Mouse (Mus musculus) liver, embryonic 15.5 days (tissue): ENCODE data around the gene Ass1. TPM values are rescaled to one million over a fixed set of nuclear protein-coding genes. Genes with fewer than 3 reads are reported as not detected.

ENCODE experiments used
- ATAC-seq: fragments of 200-750 bp; cut with Nextera tagmentation; 2 replicates; pipeline ENCODE4 v1.8.0; 2017; ENCODE audit warnings: moderate number of reproducible peaks, mild to moderate bottlenecking, moderate library complexity; ENCODE audit not compliant: insufficient read depth
- H3K27ac ChIP-seq: fragments of 300-500 bp; sonication (generic); replicated peaks from 2 replicates; pipeline ENCODE4 v1.5.1; 2015; ENCODE audit warnings: mild to moderate bottlenecking, inconsistent platforms
- H3K27me3 ChIP-seq: fragments of 300-500 bp; sonication (generic); 2 replicates; pipeline ENCODE4 v1.6.1; 2015; ENCODE audit warnings: mild to moderate bottlenecking, inconsistent platforms
- H3K36me3 ChIP-seq: fragments of 300-500 bp; sonication (generic); replicated peaks from 2 replicates; pipeline ENCODE4 v1.6.1; 2015; ENCODE audit warnings: moderate library complexity, mild to moderate bottlenecking, inconsistent platforms
- H3K4me1 ChIP-seq: fragments of 300-500 bp; sonication (generic); replicated peaks from 2 replicates; pipeline ENCODE4 v1.6.1; 2015; ENCODE audit warnings: inconsistent platforms
- H3K4me2 ChIP-seq: fragments of 300-500 bp; sonication (generic); 2 replicates; pipeline ENCODE4 v1.6.1; 2015; ENCODE audit warnings: moderate library complexity, mild to moderate bottlenecking, inconsistent platforms
- H3K4me3 ChIP-seq: fragments of 300-500 bp; sonication (generic); replicated peaks from 2 replicates; pipeline ENCODE4 v1.5.1; 2015; ENCODE audit warnings: mild to moderate bottlenecking, inconsistent platforms
- H3K9ac ChIP-seq: fragments of 300-500 bp; sonication (generic); 2 replicates; pipeline ENCODE4 v1.6.1; 2015; ENCODE audit warnings: moderate library complexity, mild to moderate bottlenecking, inconsistent platforms
- H3K9me3 ChIP-seq: fragments of 300-500 bp; sonication (generic); replicated peaks from 2 replicates; pipeline ENCODE4 v1.6.1; 2016; ENCODE audit warnings: inconsistent platforms
- WGBS: fragments of 180-500 bp; shearing (Covaris S2); methylation state at CpG from one replicate; pipeline ENCODE4 v1.1.7; 2015; ENCODE audit warnings: mixed read lengths; ENCODE audit not compliant: insufficient replicate concordance; 5-methylcytosine and 5-hydroxymethylcytosine counted together
- polyA plus RNA-seq: library from polyadenylated mRNA; unstranded; fragments of >200 nt; fragmentation: Nextera tagmentation; extraction: Ambion mirVana; gene quantifications from 2 replicates; pipeline ENCODE4 v1.2.1, GENCODE M21; 2015

Gene Ass1
- polyA plus RNA-seq, 1 experiment from 2014 or later: 232 TPM

- no peak for ATAC-seq
- Histone ChIP-seq H3K4me1 (no peaks in the 10 kb centered on the region), H3K27me3 (no peaks in the 10 kb centered on the region), H3K4me3 (no peak overlapping the region), H3K9me3 (no peaks in the 10 kb centered on the region), H3K36me3 (peaks cover 27% of the 10 kb centered on the region), H3K4me2 (no peak overlapping the region), H3K27ac (no peak overlapping the region), H3K9ac (no peak overlapping the region)
- 67% methylated on average over 20 of the region's 20 CpGs for WGBS
These were observed 31.6 kb downstream of the Ass1 start for GRCm38 (mm10) chr2:31501448-31502130.

GRCm38 (mm10) chr2:31502616-31503522, 32.9 kb downstream of the Ass1 start:
- no peak overlapping the region for H3K4me2 ChIP-seq
- no peak overlapping the region for H3K27ac ChIP-seq
- ATAC-seq: no peak
- 52% methylated on average over 15 of the region's 15 CpGs for WGBS
- H3K9ac ChIP-seq: no peak overlapping the region
- H3K9me3 ChIP-seq: no peaks in the 10 kb centered on the region
- no peaks in the 10 kb centered on the region for H3K27me3 ChIP-seq
- no peak overlapping the region for H3K4me3 ChIP-seq
- H3K36me3 ChIP-seq: peaks cover 22% of the 10 kb centered on the region
- no peaks in the 10 kb centered on the region for H3K4me1 ChIP-seq

- H3K9ac ChIP-seq: no peak overlapping the region
- H3K4me2 ChIP-seq: no peak overlapping the region
- no peaks in the 10 kb centered on the region for H3K9me3 ChIP-seq
- WGBS: 75% methylated on average over 11 of the region's 11 CpGs
- H3K27me3 ChIP-seq: no peaks in the 10 kb centered on the region
- no peak overlapping the region for H3K27ac ChIP-seq
- no peak overlapping the region for H3K4me3 ChIP-seq
- peaks cover 16% of the 10 kb centered on the region for H3K36me3 ChIP-seq
- ATAC-seq: no peak
- H3K4me1 ChIP-seq: no peaks in the 10 kb centered on the region
These were observed 35.5 kb downstream of the Ass1 start for GRCm38 (mm10) chr2:31505472-31505871.

- Histone ChIP-seq H3K4me1 (no peaks in the 10 kb centered on the region), H3K27me3 (no peaks in the 10 kb centered on the region), H3K36me3 (peaks cover 27% of the 10 kb centered on the region), H3K9ac (no peak overlapping the region), H3K4me2 (no peak overlapping the region), H3K27ac (no peak overlapping the region), H3K9me3 (no peaks in the 10 kb centered on the region), H3K4me3 (no peak overlapping the region)
- ATAC-seq: no peak
- 80% methylated on average over 6 of the region's 6 CpGs for WGBS
These were observed 38.8 kb downstream of the Ass1 start for GRCm38 (mm10) chr2:31508851-31509250.

- Histone ChIP-seq H3K36me3 (peaks cover 43% of the 10 kb centered on the region), H3K4me3 (no peak overlapping the region), H3K27ac (no peak overlapping the region), H3K9me3 (no peaks in the 10 kb centered on the region), H3K9ac (no peak overlapping the region), H3K27me3 (no peaks in the 10 kb centered on the region), H3K4me2 (no peak overlapping the region), H3K4me1 (no peaks in the 10 kb centered on the region)
- ATAC-seq: no peak
- WGBS: 67% methylated on average over 6 of the region's 6 CpGs
These were observed 41.3 kb downstream of the Ass1 start for GRCm38 (mm10) chr2:31511316-31511715.

- Histone ChIP-seq H3K27me3 (no peaks in the 10 kb centered on the region), H3K4me2 (no peak overlapping the region), H3K9ac (no peak overlapping the region), H3K4me1 (no peaks in the 10 kb centered on the region), H3K4me3 (no peak overlapping the region), H3K36me3 (peaks cover 43% of the 10 kb centered on the region), H3K9me3 (no peaks in the 10 kb centered on the region), H3K27ac (no peak overlapping the region)
- WGBS: 71% methylated on average over 12 of the region's 12 CpGs
- no peak for ATAC-seq
These were observed 46.5 kb downstream of the Ass1 start for GRCm38 (mm10) chr2:31516557-31516956.

GRCm38 (mm10) chr2:31521800-31522335, 51.9 kb downstream of the Ass1 start:
- H3K36me3 ChIP-seq: peaks cover 5% of the 10 kb centered on the region
- no peaks in the 10 kb centered on the region for H3K4me1 ChIP-seq
- no peak for ATAC-seq
- WGBS: 72% methylated on average over 16 of the region's 16 CpGs
- no peaks in the 10 kb centered on the region for H3K9me3 ChIP-seq
- no peaks in the 10 kb centered on the region for H3K27me3 ChIP-seq
- H3K4me3 ChIP-seq: no peak overlapping the region
- H3K4me2 ChIP-seq: no peak overlapping the region
- no peak overlapping the region for H3K27ac ChIP-seq
- H3K9ac ChIP-seq: no peak overlapping the region

- Histone ChIP-seq H3K4me3 (no peak overlapping the region), H3K9me3 (no peaks in the 10 kb centered on the region), H3K9ac (no peak overlapping the region), H3K4me2 (no peak overlapping the region), H3K27ac (no peak overlapping the region), H3K4me1 (no peaks in the 10 kb centered on the region), H3K27me3 (no peaks in the 10 kb centered on the region), H3K36me3 (no peaks in the 10 kb centered on the region)
- WGBS: 38% methylated on average over 5 of the region's 5 CpGs
- ATAC-seq: no peak
These were observed 54.6 kb downstream of the Ass1 start for GRCm38 (mm10) chr2:31524641-31525040.

GRCm38 (mm10) chr2:31525778-31526177, 55.8 kb downstream of the Ass1 start:
- H3K36me3 ChIP-seq: no peaks in the 10 kb centered on the region
- no peak overlapping the region for H3K4me2 ChIP-seq
- H3K4me3 ChIP-seq: no peak overlapping the region
- no peaks in the 10 kb centered on the region for H3K9me3 ChIP-seq
- ATAC-seq: no peak
- no peaks in the 10 kb centered on the region for H3K27me3 ChIP-seq
- no peak overlapping the region for H3K9ac ChIP-seq
- H3K27ac ChIP-seq: no peak overlapping the region
- no peaks in the 10 kb centered on the region for H3K4me1 ChIP-seq
- 43% methylated on average over 10 of the region's 10 CpGs for WGBS

GRCm38 (mm10) chr2:31530201-31530600, 60.2 kb downstream of the Ass1 start:
- H3K4me2 ChIP-seq: no peak overlapping the region
- H3K4me3 ChIP-seq: no peak overlapping the region
- no peaks in the 10 kb centered on the region for H3K36me3 ChIP-seq
- no peaks in the 10 kb centered on the region for H3K27me3 ChIP-seq
- WGBS: 48% methylated on average over 5 of the region's 5 CpGs
- H3K9ac ChIP-seq: no peak overlapping the region
- no peaks in the 10 kb centered on the region for H3K9me3 ChIP-seq
- no peaks in the 10 kb centered on the region for H3K4me1 ChIP-seq
- H3K27ac ChIP-seq: no peak overlapping the region
- peak; percentile 73 for ATAC-seq

GRCm38 (mm10) chr2:31537054-31537453, 67.0 kb downstream of the Ass1 start:
- H3K9me3 ChIP-seq: no peaks in the 10 kb centered on the region
- H3K9ac ChIP-seq: no peak overlapping the region
- H3K4me1 ChIP-seq: no peaks in the 10 kb centered on the region
- H3K27me3 ChIP-seq: no peaks in the 10 kb centered on the region
- H3K4me2 ChIP-seq: no peak overlapping the region
- no peak overlapping the region for H3K27ac ChIP-seq
- ATAC-seq: no peak
- no peaks in the 10 kb centered on the region for H3K36me3 ChIP-seq
- no peak overlapping the region for H3K4me3 ChIP-seq
- 62% methylated on average over 5 of the region's 5 CpGs for WGBS
